Mouse (Mus musculus) heart, postnatal 4 days (tissue): ENCODE data around the gene Atp13a2. TPM values are rescaled to one million over a fixed set of nuclear protein-coding genes. Genes with fewer than 3 reads are reported as not detected.

Source experiments
- DNase-seq: peaks from one replicate; pipeline ENCODE4 v3.0.0; 2021
- total RNA-seq, 2 experiments: library from RNA; stranded (reverse); gene quantifications; 2 replicates each; pipeline ENCODE4 v1.2.3; 2021

Atp13a2 gene
- total RNA-seq, 2 experiments from 2014 or later = 22.4 to 24.3 TPM

- DNase-seq = peak; percentile 70
Observed at GRCm38 (mm10) chr4:141005983-141006382, 19.3 kb downstream of the Atp13a2 start.

- peak; percentile 81 for DNase-seq
Observed at GRCm38 (mm10) chr4:141008028-141008427, 21.4 kb downstream of the Atp13a2 start.

DNA sequence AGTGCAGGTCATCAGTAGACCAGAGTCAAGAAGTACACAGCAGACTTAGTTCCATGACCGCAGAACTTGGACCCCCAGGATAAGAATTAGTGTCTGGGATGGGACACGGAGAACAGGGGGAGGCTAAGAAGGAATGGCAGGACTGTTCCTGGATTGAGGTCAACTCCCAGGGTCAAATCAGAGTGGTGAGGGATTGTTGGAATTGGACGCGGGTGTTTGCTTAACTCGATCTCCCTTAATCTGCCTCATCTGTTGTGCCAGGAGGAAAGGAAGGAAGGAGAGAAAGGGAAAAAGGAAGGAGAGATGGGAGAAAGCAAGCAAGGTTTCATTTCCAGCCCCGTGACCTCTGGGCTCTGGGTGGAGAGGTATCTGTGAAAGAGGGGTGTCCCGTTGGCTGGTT is 23.4 kb downstream of the Atp13a2 start, which contains the start of gene Mfap2:
Gene Mfap2 (plus strand): TSS at position 301 of the 400 bp plus-strand sequence.
- no peak for DNase-seq

DNA sequence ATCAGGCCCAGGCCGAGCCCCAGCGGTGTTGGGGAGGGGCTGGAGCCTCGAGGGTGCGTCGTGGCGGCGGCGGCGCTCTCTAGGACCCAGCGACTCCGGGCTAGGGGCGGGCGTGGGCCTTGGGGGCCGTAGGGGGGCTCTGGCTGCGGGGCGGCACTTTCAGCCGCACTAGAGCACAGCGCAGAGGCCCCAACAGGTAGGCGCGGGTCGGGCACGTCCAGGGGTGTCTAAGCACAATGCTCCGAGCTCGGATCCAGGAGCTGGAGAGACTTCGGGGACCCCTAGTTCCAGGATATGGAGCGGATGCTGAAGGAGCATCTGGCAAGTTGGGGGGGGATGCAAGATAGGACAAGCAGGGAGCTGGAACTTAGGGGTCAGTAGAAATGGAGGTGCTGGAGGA is 23.9 kb downstream of the Atp13a2 start:
- DNase-seq = peak; percentile 58

- peak; percentile 49 for DNase-seq
Observed at GRCm38 (mm10) chr4:141010941-141011429, 24.3 kb downstream of the Atp13a2 start.

- peak; percentile 47 for DNase-seq
Observed at GRCm38 (mm10) chr4:141011556-141012328, 25.1 kb downstream of the Atp13a2 start.

DNA sequence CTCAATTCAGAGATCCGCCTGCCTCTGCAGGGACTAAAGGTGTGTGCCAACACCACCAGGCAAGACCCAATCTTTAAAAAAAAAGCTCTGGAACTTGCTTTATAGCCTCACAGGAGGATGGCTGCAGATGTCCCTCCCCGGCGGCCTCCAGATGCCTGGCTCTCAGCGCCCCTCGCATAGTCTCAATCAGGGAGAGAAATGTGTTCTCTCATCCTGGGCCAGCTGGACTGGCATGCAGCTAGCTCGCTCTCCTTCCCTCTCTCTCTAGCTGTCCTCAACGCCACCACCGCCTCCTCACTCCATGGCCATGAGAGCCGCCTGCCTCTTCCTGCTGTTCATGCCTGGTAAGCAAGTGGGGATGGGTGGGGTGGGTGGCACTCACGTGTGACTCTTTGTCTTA is 25.9 kb downstream of the Atp13a2 start:
- no peak for DNase-seq

DNA sequence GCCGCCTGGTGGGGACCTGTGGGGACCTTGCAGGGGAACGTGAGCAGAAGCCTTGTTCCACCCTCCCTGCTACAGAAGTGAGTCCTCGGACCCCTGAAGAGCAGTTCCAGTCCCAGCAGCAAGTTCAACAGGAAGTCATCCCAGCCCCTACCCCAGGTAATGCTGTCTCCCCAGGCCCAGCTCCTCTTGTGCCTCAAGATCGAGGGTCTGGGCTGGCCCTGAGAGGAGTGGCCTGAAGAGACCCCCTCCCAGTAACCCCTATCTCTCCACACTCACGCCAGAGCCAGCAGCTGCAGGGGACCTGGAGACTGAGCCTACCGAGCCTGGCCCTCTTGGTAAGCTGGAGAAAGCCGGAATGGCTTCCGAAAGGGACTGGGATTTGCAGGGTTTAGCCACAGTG is 27.4 kb downstream of the Atp13a2 start:
- DNase-seq = no peak

DNA sequence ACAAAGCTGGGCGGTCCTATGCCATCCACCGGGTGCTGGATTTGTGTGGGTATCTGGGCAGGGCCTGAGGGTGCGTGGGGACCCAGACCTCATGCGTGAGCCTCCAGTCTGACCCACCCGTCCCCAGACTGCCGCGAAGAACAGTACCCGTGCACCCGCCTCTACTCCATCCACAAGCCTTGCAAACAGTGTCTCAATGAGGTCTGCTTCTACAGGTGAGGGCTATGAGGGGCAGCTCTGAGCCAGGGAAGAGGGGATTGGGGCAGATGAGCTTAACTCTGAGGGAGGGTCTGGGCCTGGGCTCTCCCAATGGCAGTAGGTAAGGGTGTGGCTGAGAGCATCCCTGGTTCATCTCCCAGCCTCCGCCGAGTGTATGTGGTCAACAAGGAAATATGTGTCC is 28.2 kb downstream of the Atp13a2 start:
- no peak for DNase-seq

GRCm38 (mm10) chr4:141015356-141015755 is 28.7 kb downstream of the Atp13a2 start:
- peak; percentile 45 for DNase-seq

DNA sequence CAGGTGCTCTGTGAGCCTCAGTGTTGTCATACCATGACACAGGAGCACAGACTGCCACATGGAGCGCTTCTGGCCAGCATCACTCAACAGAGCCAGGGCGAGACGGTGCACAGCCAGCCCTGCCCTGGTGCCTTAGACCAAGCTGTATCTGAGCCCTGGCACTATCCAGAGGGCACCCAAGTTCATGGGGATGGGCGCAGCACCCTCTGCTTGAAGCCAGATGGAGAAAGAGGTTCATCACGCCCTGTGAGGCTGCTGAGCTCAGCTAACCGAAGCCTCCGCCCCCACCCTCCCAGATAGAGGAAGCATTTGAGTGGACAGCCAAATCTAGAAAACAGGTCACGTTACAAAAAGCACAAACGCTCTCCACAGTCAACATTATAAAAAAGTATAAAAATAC is 29.6 kb downstream of the Atp13a2 start:
- DNase-seq = no peak

DNA sequence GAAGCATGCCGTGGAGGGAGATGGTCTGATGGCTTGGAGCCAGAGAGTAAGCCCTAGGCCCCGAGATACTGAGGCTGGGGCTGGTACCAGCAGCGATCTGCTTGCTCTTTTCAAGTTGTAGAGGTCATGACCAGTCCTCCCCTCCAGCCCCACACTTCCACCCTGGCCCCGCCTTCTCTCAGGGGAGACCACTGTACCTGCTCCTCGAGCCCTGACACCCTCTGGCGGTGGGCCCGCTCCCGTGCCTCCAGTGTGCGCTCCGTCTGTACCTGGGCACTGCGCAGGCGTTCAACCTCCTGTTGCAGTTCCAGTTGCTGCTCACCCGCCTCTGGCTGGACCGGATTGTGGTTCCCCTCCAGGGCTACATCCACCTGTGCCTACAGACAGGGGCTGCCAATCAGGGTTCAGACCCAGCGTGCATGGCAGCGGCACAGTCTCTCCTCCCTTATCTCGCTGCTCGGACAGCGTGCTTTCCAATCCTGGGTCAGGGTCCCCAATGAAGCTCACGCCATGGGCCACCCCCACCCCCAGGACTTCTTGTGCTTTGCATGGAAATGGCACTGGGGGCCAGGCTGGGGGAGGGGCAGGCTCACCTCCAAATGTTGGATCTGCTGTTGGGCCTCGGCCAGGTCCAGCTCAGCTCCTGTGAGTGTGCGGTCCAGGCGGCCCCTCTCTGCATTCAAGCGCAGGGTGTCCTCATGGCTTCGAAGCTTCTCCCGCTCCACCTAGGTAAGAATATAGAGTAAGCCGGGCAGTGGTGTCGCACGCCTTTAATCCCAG is 31.2 kb downstream of the Atp13a2 start:
- DNase-seq = no peak

- no peak for DNase-seq
Observed at GRCm38 (mm10) chr4:141020220-141020619, 33.5 kb downstream of the Atp13a2 start.

- DNase-seq = peak; percentile 92
Observed at GRCm38 (mm10) chr4:141020811-141021613, 34.3 kb downstream of the Atp13a2 start.

GRCm38 (mm10) chr4:141021614-141021929 is 34.9 kb downstream of the Atp13a2 start:
- DNase-seq = no peak

GRCm38 (mm10) chr4:141024052-141024451 is 37.4 kb downstream of the Atp13a2 start:
- DNase-seq = no peak

DNA sequence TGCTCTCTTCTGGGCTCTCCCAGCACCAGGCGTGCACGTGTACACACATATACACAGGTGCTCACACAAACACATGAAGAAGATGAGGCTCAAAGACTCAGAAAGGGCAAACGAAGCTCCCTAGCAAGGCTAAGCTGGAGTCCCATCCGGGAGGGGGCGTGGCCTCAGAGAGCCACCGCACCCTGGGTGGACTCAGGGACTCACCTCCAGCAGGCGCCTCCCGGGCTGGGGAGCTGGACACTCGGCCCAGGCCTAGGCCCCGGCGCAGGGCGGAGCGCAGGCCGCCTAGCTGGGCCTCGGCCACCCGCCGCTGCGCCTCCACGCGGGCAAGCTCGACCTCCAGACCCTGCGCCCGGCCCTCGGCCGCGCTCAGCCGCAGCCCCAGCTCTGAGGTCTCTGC is 38.3 kb downstream of the Atp13a2 start:
- no peak for DNase-seq

DNA sequence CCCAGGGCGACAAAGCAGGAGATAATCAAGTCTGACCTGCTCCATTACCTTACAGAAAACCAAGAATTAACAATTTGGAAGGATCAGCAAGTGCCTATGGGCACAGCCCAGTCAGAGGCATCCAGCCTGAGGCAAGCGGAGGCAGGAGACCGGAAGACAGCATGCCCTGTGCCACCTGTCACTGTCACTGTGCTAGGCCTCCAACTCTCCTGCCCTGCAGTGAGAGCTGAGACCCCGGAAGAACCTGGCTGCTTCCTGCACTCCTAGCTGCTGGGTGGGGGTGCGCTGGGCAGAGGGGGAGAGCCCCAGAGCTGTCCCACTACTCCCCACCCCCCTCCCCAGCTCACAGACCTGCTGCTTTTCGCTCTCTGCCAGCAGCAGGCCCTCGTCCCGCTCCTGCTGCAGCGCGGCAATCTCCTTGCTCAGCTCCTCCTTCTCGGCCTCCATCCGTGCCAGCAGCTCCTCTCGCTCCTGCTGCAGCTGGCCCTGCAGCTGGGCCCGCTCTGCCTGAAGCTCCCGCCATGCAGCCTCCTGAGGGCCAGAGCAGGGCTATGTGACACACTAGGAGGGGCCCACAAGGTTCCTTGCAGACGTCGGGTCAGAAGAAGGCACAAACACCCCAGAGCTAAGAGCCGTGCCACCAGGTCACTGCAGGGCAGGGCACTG is 44.0 kb downstream of the Atp13a2 start:
- no peak for DNase-seq

DNA sequence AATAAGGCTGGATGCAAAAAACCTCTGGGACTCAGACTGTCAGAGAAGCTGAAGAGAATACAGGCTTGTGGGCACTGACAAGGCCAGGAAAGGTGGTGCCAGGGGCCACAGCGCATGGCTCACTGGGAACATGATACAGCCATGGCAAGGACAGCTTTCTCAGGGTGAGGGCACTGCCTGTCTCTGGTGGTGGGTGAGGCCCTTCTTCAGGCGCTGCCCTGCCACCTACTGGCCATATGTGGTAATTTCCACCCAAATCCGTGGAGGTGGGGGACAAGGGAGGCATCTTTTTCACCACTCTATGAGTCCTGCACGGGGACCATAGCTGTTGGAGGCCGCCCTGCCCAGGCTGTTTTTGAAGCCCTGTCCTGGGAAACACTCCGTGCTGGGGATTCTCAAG is 45.1 kb downstream of the Atp13a2 start:
- peak; percentile 91 for DNase-seq

DNA sequence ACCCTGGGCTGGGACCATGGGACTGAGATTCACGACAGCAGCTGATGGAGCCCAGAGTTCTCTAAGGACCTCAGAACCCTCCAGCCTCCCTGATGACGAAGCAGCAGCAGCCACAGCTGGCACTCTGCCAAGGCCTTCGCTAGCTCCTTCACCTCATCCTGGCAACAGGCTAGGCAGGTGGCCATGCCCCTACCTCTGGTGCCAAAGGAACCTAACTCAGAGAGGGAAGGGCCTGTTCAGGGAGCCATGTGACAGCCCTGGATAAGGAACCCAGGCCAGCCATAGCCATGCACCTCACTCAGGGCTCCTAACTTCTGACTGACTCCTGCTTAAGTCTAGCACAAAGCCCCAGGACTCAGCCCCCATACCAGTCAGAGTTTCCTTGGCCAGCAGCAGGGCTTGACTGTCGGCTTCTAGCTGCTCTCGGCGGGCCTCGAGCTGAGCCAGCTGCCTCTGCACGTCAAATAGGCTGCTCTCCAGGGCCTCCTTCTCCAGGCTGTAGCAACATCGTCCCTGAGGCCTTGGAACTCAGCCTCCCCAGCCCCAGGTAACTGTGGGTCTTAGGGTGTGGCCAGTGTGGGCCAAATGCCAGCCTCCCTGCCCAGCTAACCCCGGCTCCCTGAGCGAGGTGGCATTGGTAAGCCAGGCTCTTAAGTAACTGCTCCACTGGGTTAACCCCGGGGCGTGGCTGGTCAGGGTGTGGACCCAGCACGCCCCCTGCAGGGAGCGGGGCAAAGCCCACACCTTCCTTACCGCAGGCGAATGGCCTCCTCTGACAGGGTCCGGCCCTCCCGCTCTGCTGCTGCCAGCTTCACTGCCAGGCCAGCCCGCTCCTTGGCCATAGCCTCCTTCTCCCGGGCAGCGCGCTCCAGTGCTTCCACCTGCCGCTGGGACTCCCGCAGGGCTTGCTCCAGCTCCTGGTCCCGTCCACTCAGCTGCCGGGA is 47.2 kb downstream of the Atp13a2 start:
- no peak for DNase-seq

DNA sequence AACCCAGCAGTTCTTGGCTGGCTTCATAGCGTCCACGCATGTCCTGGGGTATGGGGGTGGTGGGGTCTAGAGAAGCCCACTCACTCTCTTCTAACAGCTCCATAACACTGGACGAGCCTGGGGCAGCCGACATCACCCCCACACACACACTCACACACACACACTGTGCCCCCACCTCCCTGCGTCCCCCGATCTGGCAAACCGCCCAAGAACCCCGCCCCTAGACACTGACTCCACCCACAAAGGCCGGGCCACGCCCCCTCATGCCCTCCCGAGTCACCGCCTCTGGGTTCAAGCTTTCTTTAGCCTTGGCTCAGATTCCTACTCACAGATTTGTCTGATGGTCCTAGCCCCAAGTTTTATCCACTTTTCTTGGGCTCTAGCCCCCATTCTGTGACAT is 54.4 kb downstream of the Atp13a2 start:
- DNase-seq = no peak
